Mouse (Mus musculus) bone marrow, adult 2 months (tissue): ENCODE measurements around the gene Nipal4. TPM values are rescaled to one million over a fixed set of nuclear protein-coding genes. Genes with fewer than 3 reads are reported as not detected.

Source experiments
- H3K27ac ChIP-seq: fragments of 200-500 bp; 2 replicates; pipeline ENCODE4 v1.5.1; 2012; ENCODE audit warnings: low read depth, mild to moderate bottlenecking, control low read depth, inconsistent platforms, low read length; ENCODE audit not compliant: control insufficient read depth, poor library complexity, insufficient read depth
- H3K4me1 ChIP-seq: fragments of 200-500 bp; 2 replicates; pipeline ENCODE4 v1.6.1; 2011; ENCODE audit warnings: low read length; ENCODE audit not compliant: control insufficient read depth, insufficient read depth
- H3K4me3 ChIP-seq: fragments of 200-500 bp; replicated peaks from 2 replicates; pipeline ENCODE3; 2011; ENCODE audit warnings: mild to moderate bottlenecking, low read depth, low read length, control low read depth; ENCODE audit not compliant: control insufficient read depth
- CTCF ChIP-seq: fragments of 200-500 bp; IDR thresholded peaks from 2 replicates; pipeline ENCODE4 v1.5.1; 2011; ENCODE audit warnings: low read length, control low read depth; ENCODE audit not compliant: control insufficient read depth, insufficient read depth
- POLR2A ChIP-seq: fragments of 200-500 bp; IDR thresholded peaks from 2 replicates; pipeline ENCODE4 v1.6.1; 2011; ENCODE audit warnings: low read depth, mild to moderate bottlenecking, control low read depth, low read length, borderline replicate concordance; ENCODE audit not compliant: control insufficient read depth
- WGBS: fragments of 180-500 bp; shearing (Covaris S2); methylation state at CpG from one replicate; pipeline ENCODE4 v1.1.7; 2018; 5-methylcytosine and 5-hydroxymethylcytosine counted together
- polyA plus RNA-seq: library from polyadenylated mRNA; stranded (reverse); fragments of >200 nt; gene quantifications from 2 replicates; pipeline ENCODE4 v1.2.4, GENCODE M21; 2011; ENCODE audit warnings: low replicate concordance; ENCODE audit not compliant: missing spikeins, insufficient read depth, insufficient read length

Gene Nipal4
- polyA plus RNA-seq, 1 experiment = not detected

GRCm38 (mm10) chr11:46126317-46126716, 40.0 kb downstream of the Nipal4 start:
- TF ChIP-seq CTCF = no peak
- TF ChIP-seq POLR2A = no peak
- H3K4me3 ChIP-seq = no peak overlapping the region
- H3K4me1 ChIP-seq = peaks cover 12% of the 10 kb centered on the region
- 65% methylated on average over 7 of the region's 7 CpGs for WGBS
- peak overlapping the region; percentile 46; the same call in 1 of the 2 replicates for H3K27ac ChIP-seq

GRCm38 (mm10) chr11:46125835-46126229, 40.5 kb downstream of the Nipal4 start:
- peak overlapping the region; percentile 50; the same call in 1 of the 2 replicates for H3K27ac ChIP-seq
- 79% methylated on average over 7 of the region's 7 CpGs for WGBS

GRCm38 (mm10) chr11:46125093-46125834, 41.0 kb downstream of the Nipal4 start:
- H3K27ac ChIP-seq = peak overlapping the region; percentile 75
- WGBS = 77% methylated on average over 12 of the region's 12 CpGs

More at GRCm38 (mm10) chr11:46125835-46126229, 40.5 kb downstream of the Nipal4 start:
- H3K4me3 ChIP-seq = no peak overlapping the region
- TF ChIP-seq POLR2A = no peak
- no peak for TF ChIP-seq CTCF
- H3K4me1 ChIP-seq = peaks cover 12% of the 10 kb centered on the region

GRCm38 (mm10) chr11:46123328-46123866, 42.9 kb downstream of the Nipal4 start:
- peaks cover 10% of the 10 kb centered on the region for H3K4me1 ChIP-seq
- H3K4me3 ChIP-seq = no peak overlapping the region
- 58% methylated on average over 8 of the region's 8 CpGs for WGBS

More at GRCm38 (mm10) chr11:46125093-46125834, 41.0 kb downstream of the Nipal4 start:
- Histone ChIP-seq H3K4me1 (peaks cover 12% of the 10 kb centered on the region), H3K4me3 (no peak overlapping the region)
- TF ChIP-seq CTCF (no peak), POLR2A (no peak)

GRCm38 (mm10) chr11:46122875-46123274, 43.4 kb downstream of the Nipal4 start:
- H3K27ac ChIP-seq = peak overlapping the region; percentile 91
- TF ChIP-seq CTCF (no peak), POLR2A (no peak)
- 63% methylated on average over 4 of the region's 4 CpGs for WGBS

More at GRCm38 (mm10) chr11:46123328-46123866, 42.9 kb downstream of the Nipal4 start:
- no peak for TF ChIP-seq POLR2A
- TF ChIP-seq CTCF = no peak
- H3K27ac ChIP-seq = peak overlapping the region; percentile 91; the same call in 1 of the 2 replicates

GRCm38 (mm10) chr11:46121666-46122065, 44.6 kb downstream of the Nipal4 start:
- 91% methylated on average over 4 of the region's 4 CpGs for WGBS
- peaks cover 9% of the 10 kb centered on the region for H3K4me1 ChIP-seq
- H3K4me3 ChIP-seq = no peak overlapping the region
- TF ChIP-seq POLR2A = no peak
- no peak for TF ChIP-seq CTCF
- H3K27ac ChIP-seq = no peak overlapping the region

More at GRCm38 (mm10) chr11:46122875-46123274, 43.4 kb downstream of the Nipal4 start:
- no peak overlapping the region for H3K4me3 ChIP-seq
- peaks cover 10% of the 10 kb centered on the region for H3K4me1 ChIP-seq

GRCm38 (mm10) chr11:46120084-46120483, 46.2 kb downstream of the Nipal4 start:
- WGBS = 79% methylated on average over 10 of the region's 10 CpGs
- TF ChIP-seq CTCF = no peak
- no peak for TF ChIP-seq POLR2A
- H3K4me3 ChIP-seq = no peak overlapping the region
- no peak overlapping the region for H3K27ac ChIP-seq
- H3K4me1 ChIP-seq = peaks cover 9% of the 10 kb centered on the region

- no peak for TF ChIP-seq CTCF
- TF ChIP-seq POLR2A = no peak
- peaks cover 8% of the 10 kb centered on the region for H3K4me1 ChIP-seq
- H3K27ac ChIP-seq = no peak overlapping the region
- no peak overlapping the region for H3K4me3 ChIP-seq
- WGBS = 53% methylated on average over 4 of the region's 4 CpGs
These were observed 46.7 kb downstream of the Nipal4 start for GRCm38 (mm10) chr11:46119624-46120023.

- no peaks in the 10 kb centered on the region; the same call in 1 of the 2 replicates for H3K4me1 ChIP-seq
- H3K27ac ChIP-seq = no peak overlapping the region
- H3K4me3 ChIP-seq = no peak overlapping the region
- no peak for TF ChIP-seq CTCF
- no peak for TF ChIP-seq POLR2A
- 27% methylated on average over 2 of the region's 2 CpGs for WGBS
These were observed 49.8 kb downstream of the Nipal4 start for GRCm38 (mm10) chr11:46116510-46116909.
